Mouse (Mus musculus): ENCODE measurements around the gene Cacna1c.

Cacna1c gene

DNA sequence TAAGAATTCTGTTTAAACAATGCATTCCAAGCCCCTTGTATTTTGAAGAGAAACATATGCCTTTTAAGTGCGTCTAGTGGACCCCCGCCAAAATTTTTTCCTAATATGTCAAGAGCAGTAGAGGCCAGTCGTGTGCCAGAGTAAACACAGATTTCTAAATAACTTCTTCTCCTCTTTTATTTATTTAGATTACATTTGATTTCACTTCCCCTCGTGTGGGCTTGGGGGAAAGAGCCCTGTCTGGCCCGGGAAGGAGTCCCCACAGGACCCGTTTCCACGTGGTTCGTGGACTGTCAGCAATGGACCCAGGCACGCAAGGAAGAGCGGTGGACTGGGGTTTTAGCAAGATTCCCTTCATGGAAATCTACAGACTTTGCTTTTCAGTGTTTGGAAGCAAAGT lies 143.4 kb downstream of the Cacna1c start:
- DNase-seq (ENCODE audit: low spot score) = peak; percentile 24

DNA sequence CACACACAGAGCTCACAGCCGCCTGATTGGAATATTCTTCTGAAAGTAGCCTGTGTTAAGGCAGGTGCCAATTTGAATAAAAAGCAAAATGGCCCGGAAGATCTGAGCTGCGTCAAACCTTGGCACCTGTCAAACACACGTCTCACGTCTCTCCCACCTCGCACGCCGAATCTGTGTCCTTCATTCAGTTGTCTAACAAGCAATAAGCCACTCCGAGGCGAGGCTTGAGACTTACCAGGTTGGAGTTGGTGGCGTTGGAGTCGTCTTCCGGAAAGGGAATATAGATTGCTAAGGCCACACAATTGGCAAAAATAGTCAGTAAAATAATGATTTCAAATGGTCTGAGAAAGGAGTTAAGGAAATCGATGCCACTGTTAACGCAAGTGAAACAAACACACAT lies 143.9 kb downstream of the Cacna1c start:
- DNase-seq (ENCODE audit: low spot score) = no peak

DNA sequence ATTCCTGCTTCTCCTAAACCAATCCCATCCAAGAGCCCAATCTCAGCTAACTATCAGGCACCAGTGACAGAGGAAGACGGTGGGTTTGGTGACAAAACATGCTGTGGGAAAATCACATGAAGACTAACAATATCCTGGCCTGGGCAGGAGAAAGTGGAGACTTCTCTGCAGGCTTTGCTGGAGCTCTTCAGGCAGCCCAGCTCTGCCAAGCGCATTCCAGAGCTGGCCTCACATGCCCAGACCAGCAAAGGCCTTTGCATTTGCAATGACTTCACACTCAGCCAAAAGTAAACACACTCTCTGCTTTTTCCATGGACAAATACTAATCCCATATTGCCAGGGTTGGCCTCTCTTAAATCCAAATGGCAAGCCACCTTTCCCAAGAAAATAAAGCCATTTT lies 144.5 kb downstream of the Cacna1c start:
- DNase-seq (ENCODE audit: low spot score) = peak; percentile 41

DNA sequence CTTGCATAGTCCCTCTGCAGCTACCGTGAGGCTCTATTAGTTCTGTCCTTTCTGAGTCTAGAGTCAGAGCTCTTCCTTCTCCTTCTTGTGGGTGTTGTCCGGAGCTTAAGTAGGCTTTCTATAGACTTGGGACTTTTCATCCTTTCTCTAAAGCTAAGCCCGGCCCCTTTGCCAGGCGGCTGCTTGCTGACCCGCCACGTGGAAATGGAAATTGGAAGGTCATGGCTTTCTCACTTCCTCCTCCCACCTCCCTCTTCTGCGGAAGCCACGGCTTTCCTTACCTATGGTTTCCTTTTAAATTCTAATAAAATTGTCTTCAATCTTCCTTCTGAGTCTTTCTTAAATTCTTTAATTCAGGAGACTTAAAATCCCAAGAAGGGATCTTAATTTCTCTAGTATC lies 148.9 kb downstream of the Cacna1c start:
- no peak for DNase-seq (ENCODE audit: low spot score)

DNA sequence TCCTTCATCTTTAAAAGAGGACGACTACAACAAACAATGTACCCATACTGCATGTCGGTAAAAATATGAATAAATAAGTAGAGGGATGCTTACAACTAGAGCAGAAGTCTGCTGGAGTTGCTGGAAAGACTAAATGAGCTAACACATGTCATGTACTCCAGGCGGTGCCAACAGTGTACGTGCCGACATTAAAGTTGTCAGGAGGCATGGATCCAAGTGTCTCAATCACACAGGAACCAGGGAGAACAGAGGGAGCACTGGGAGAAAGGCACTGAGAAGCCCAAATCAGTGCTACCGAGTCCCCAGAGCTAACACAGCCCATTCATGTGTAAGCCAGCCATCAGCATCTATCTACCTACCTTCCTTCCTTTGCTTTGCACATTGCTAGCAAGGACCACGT lies 150.7 kb downstream of the Cacna1c start:
- DNase-seq (ENCODE audit: low spot score) = no peak

DNA sequence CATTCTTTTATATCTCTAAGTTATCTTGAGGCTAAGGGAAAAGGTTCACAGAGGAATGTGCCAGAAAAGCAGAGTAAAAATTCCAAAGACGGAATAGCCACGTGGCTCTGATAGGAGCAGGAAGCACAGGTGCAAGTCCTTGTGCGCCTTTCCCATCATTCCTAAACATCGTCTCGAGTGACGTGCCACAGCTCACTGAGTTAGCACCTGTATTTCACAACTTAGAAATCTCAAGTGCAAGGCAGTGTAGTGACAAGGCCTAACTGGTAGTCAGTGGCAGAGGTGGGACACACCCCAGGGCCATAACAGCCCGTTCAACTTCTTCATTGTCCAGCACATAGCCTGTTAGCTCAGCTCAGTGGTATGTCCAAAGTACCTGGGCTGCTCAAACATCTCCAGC lies 152.1 kb downstream of the Cacna1c start:
- no peak for DNase-seq (ENCODE audit: low spot score)

DNA sequence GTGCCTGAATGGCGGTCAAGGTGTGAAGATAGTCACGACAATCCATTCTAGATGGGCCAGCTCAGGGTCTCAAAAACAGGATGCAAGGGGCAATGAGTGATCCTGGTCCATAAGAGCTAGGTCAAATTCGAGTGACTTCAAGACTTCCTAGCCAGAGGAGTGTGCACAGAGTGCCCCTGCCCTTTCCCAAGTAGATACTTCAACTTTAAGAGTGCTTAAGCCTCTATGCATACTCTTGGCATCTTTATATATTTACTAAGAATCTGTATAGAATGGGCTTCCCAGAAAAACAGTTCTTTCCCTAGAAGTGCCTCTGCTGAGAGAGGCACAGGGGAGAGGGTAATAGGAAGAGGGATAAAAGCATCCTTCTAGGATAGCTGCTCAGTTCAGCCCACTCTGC lies 153.4 kb downstream of the Cacna1c start:
- DNase-seq (ENCODE audit: low spot score) = no peak

DNA sequence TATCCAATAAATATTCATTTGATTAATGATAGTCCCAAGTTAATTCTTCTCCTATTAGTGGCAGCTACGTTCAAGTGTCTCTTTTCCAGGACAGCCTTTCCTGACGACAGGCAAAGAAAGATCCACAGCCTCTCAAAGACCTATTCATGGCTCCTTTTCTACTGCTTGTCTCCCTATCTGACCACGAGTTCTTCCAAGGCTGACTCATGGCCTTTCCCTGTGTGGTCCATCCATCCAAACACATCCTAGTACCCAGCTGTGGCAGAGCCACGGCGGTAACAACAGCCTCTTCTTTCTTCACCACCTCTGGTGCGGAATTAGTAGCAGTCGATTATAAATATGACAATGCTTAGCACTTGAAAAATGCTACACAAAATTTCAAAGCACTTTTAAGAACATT lies 155.3 kb downstream of the Cacna1c start:
- DNase-seq (ENCODE audit: low spot score) = no peak

DNA sequence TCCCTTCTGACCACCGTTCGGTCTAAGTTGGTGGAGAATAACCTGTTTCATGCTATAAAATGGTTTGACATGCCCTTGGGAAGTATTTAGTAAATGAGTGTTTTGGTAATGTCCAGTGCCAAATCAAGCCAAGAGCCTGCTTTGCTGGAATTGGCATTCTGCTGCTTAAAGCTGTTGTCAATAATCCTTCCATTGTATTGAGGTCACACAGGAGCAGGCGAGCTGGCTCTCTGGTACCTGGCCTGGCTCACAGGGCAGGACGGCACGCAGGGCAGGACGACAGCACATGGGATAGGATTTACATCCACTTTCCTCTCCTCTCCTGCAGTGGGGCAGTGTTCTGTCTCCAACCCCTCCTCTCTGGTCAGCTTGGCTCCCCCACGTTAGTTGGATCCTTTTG lies 156.4 kb downstream of the Cacna1c start:
- no peak for DNase-seq (ENCODE audit: low spot score)

DNA sequence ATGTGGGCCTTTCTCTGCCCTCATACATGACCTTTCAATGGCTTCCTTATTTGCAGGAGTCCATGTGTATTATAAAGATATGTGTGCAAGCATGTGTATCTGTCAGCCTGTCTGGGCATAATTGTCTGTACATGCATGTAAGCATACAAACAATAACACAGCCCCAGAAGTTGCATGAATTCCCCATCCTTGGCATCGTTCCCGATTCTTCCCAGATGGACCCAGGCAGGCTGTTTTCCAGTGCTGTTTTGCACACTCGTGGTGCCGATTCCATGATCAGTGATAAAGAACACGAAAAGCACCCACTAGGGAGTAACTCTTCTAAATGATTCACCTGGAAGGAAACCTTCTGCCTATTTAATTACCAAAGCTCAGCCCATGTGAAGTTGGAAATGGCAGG lies 156.9 kb downstream of the Cacna1c start:
- no peak for DNase-seq (ENCODE audit: low spot score)

DNA sequence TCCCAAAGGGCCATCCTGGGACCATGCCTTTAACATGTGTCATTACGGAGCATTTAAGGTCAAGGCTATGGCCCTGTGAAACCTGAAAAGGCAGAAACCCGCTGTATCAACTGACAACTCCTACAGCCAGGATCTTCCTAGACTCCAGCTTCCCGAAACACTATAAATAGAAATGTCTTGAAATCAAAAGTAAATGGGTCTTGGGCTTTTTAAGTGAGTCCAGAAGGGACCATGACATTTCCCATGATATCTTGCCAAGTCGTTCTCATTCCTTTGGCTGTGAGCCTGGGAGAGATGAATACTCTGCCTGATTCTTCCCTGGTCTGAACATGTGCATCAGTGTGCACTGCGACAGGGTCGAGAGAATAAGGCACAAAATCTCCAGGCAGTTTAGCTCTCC lies 158.4 kb downstream of the Cacna1c start:
- DNase-seq (ENCODE audit: low spot score) = no peak

DNA sequence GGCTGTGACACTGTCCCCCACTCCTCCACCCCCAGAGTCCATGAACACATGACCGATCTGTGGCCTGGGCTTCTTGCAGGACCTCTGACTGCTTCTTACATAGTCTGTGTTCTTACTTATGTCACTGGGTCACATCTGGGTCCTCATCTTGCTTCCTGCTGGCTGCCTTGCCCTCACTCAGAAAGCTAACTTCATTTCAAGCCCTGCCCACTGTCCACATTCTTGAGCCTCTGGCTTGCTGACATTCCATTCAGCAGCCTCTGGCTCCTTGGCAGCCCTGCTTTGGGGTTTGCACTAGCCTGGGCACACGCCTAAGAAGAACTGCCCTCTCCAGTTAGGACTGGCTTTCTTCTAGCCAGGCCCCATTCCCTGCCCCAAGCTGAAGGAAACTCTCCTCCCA lies 159.2 kb downstream of the Cacna1c start:
- peak; percentile 16 for DNase-seq (ENCODE audit: low spot score)

DNA sequence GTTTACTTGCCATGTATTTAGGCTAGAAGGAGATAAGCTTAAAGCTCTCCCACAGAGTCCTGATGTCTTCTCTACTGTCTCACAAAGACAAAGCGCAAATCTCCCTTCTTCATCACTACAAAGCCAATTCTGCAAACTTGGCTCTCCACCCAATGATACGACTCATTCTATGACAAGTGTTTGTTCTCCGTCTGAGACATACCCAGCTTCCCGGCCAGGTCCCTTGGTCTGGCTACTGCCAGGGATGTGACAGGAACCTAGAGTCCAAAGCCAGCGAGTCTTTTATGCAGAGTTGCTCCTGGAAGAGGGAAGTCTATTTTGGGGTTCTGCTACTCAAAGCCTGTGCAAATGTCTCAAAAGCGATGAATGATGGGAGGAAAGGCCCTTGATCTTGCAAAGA lies 160.9 kb downstream of the Cacna1c start:
- no peak for DNase-seq (ENCODE audit: low spot score)

DNA sequence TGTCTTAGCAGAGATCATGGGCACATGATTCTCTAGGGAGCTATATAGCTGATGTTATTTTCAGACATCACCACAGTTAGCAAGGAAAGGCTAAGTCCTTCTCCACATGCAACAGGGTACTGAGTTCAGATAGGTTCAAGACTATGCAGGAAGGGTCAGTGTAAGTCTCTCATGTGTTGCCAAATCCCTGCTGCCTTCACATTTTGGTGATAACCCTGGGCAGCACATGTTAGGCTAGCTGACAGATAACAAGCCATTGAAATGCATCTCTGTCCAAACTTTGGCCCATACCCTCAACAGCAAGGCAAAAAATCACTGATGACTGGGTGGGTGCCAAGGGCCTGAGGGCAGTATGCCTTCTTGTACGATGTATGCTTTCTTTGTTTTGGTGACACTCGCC lies 161.3 kb downstream of the Cacna1c start:
- DNase-seq (ENCODE audit: low spot score) = no peak

DNA sequence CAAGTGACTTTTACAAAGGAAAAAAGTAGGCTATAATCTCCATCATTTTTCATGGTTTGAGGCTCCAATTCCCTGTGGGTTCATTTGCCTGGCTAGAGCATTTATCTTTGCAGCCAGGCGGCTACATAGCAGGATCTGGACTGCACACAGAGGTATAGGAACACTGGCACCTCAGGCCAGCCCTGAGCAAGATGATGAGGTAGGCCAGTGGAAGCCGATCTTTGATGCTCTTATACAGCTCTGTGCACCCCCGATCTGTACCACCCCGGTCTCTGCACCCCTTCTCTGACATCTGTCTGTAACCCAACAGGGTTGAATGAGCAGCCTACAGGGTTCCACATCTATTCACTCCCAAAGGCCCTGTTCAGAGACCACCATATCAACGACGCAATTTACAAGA lies 168.3 kb downstream of the Cacna1c start:
- no peak for DNase-seq (ENCODE audit: low spot score)

DNA sequence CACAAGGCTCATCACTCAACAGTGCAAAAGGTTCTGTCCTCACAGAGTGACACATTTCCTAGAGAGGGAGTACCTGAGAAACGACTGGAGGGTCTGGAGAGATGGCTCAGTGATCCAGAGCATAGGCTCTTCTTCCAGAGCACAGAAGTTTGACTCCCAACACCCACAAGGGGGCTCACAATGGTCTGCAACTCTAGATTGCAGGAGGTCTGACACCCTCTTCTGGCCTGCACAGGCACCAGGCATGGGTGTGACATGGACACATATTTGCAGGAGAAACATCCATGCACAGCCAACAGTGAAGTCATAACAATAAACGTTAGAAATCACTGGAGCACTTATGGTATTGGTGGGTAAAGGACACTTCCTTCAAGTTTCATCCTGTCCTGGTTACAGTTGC lies 173.4 kb downstream of the Cacna1c start:
- DNase-seq (ENCODE audit: low spot score) = no peak

DNA sequence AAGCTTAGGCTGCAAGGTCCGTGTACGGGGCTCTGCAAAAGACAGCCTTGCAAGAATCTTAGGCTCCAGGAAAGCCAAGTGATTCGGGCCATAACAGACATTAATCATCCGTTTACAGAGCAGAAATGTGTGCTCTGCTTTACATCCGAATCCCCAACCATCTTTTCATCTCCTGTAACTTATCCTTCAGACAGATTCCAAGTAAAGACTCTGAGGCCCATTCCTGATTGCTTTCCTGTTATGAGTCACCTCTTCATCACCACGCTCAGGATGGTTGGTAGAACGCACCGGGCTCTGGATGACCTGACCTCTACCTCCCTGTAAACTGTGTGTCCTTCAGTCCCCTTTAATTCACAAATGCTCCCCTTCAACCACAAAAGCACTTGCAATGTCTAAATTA lies 175.0 kb downstream of the Cacna1c start:
- no peak for DNase-seq (ENCODE audit: low spot score)

DNA sequence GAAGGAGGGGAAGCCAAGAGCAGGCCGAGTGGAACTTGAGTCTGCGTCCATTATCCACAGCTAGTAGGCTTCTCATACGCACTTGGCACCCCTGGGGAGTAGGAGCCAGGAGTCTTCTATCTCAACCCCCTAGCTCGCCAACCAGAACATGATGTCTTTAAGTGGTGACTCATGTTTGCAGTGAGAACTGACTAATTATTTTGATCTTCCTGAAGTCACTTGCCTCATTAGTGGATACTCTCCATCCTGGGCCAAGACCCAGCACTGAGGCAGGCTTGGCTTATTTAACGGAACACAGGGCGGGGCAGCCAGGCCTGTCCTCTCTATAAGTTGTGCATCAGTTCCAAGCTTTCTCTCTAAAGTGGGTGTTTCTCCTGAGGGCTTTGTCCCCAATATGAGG lies 177.3 kb downstream of the Cacna1c start:
- DNase-seq (ENCODE audit: low spot score) = peak; percentile 33

DNA sequence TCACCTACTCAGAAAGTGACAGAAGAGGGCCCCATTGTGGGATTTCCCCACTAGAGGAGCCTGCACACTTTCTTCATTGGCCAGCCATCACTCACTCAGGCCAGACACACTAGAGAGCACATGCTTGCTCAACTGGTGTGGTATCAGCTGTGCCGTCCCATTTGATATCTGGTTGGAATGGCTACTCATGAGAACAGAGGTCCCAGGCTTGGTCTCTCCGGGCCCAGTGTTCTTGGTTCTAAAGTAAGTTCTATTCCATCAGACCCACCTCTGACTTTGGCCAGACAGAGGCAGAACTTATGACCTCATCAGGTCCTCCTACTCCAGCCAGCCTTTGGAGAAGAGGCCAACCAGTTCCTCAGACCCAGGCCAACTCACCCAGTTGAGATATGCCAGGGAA lies 178.0 kb downstream of the Cacna1c start:
- DNase-seq (ENCODE audit: low spot score) = no peak

DNA sequence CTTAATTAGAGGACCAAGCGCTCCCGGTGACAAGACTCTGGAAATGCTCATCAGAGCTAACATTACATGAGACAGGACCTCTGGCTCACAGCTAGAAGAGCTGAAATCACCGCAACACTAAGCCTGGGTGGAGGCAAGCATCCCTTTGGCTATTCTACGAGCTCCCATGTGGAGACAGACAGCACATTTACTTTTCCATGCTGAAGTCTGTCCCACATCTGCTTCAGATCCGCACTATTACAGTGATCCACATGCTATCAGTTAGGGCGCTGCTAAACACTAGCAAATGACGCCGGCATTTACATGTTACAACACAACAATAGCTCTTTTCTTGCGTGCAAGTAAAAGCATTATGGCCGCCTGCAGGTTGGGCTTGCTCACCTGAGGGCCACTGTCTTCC lies 178.7 kb downstream of the Cacna1c start:
- no peak for DNase-seq (ENCODE audit: low spot score)

DNA sequence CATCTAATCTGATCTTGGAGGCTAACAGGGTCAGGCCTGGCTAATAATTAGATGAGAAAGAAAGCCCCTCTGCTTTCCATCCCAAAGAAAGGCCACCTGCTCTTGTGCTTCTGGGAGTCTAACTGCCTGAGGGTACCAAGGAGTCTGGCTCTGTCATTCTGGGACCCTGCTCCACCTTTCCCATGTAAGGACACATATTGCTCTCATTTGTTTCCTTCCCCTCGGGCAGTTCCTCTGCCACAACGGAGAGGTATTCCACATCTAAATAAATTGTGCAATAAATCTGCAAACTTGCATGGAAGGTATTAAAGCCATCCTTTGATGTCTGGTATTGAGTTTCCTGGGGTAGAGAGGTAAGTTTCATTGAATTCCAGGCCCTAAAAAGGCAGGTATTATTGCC lies 180.9 kb downstream of the Cacna1c start:
- no peak for DNase-seq (ENCODE audit: low spot score)

DNA sequence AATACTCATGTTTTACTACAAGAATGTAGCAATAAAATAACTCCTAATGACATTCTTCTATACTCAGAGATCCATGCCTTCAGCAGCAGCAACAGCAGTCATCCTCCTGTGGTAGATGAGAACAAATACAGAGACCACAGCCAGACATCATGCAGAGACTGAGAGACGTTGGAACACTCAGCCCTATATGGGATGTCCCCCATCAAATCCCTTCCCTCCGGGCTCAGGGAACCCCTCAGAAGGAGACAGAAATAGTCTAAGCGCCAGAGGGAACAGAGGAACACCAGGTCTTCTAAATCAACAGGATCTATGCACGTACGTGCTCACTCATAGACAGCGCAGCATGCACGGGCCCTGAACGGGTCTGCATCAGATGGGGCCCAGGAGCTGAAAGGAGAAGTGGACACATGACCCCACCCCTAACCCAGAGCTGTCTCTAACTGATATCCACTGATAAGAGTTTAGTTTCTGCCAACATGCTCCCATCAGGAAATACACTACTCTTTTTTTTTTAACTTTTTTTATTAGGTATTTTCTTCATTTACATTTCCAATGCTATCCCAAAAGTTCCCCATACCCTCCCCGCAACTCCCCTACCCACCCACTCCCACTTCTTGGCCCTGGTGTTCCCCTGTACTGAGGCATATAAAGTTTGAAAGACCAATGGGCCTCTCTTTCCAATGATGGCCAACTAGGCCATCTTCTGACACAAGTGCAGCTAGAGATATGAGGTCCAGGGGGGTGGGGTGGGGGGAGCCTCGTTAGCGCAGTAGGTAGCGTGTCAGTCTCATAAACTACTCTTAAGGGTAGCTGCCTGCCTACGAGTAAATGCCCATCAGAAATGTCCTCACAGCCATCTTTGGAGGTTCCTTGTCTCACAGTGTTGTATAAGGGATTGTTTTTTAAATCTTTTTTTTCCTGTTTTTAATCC lies 182.8 kb downstream of the Cacna1c start:
- no peak for DNase-seq (ENCODE audit: low spot score)

DNA sequence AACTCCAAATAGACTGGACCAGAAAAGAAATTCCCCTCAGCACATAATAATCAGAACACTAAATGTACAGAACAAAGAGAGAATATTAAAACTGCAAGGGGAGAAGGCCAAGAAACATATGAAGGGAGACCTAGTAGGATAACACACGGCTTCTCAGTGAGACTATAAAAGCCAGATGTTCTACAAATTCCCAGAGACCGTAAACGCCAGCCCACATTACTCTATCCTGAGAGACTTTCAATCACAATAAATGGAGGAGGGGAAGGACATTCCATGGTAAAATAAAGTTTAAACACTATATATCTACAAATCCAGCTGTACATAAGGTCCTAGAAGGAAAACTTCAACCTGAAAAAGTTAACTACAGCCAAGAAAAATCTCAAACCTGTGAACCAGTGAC lies 185.3 kb downstream of the Cacna1c start:
- no peak for DNase-seq (ENCODE audit: low spot score)

DNA sequence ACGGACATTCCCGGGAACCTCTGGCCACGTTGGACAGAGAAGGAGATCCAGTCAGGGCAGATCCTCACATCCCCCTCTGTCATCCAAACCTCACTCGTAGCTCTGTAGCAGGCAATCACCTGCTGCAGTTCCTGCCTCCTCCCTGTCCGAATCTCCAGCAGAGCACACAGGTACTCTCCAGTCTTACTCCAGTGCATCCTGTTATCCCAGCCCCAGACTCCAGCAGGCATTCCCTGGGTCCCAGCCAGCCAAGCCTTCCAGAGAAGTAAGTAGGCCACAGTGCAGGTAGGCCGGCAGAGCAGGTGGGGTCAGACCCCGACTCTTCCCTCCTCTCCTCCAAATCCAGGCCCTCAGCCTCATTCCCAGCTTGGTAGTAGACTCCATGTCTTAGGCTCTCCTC lies 186.7 kb downstream of the Cacna1c start:
- no peak for DNase-seq (ENCODE audit: low spot score)

Measured in urinary bladder, postnatal 14 days (tissue).